Mouse (Mus musculus): Measurements from ENCODE around the gene Myocd. TPM values are rescaled to one million over a fixed set of nuclear protein-coding genes. Genes with fewer than 3 reads are reported as not detected.

The Myocd gene
- polyA plus RNA-seq, 2 experiments from 2014 or later, result not detected

DNA sequence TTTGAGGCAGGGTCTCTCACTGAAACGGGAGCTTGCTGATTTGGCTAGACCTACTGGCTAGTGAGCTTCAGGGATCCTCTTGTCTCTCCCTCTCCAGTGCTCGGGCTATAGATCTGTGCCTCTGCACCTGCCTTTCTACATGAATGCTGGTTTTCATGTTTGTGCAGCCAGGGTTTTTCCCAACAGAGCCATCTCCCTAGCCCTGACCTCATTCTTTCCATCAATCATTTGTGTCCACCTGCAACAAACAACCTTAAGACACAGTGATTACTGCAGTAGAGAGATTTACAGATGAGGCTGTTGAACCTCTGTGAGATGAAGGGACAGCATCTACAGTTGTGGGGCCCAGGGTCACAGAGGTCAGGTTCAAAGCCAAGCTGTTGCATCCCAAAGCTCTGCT lies 56.0 kb downstream of the Myocd start:
- no peak for ATAC-seq

DNA sequence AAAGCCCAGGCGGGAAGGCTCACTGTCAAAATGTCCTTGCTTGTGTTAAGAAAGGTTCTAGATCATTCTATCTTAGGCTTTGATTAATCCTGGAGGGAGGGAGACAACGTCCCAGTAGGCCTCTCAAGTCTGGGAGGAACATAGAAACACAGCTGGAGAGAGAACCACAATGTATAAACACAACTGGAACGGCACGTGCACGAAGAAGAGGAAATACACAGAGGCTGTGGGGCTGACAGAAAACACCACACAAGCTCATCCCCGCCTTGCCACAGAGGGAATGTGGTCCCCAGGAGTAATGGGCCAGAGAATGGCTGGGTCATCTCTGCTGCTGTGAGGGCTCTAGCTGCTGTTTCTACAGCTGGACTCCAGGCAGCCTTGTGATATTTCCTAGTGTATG lies 58.1 kb downstream of the Myocd start:
- ATAC-seq, result no peak

DNA sequence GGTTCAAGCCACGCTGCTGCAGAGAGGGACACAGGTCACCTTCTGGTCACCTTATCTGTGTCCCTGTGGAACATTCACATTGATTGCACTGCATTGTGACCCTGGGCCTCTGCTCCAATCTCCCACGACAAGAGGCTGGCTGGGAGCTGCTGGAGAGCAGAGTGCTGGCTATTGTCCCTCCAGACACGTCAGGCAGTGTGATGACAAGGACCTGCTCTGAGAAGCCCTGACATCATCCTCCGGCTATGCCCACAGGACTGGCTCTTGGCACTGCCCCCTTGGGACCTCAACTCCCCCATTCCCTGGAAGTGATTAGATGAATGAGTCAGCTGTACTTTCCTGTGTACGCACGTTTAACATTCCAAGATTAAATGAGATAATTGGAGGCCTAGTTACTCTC lies 60.3 kb downstream of the Myocd start:
- no peak for ATAC-seq

DNA sequence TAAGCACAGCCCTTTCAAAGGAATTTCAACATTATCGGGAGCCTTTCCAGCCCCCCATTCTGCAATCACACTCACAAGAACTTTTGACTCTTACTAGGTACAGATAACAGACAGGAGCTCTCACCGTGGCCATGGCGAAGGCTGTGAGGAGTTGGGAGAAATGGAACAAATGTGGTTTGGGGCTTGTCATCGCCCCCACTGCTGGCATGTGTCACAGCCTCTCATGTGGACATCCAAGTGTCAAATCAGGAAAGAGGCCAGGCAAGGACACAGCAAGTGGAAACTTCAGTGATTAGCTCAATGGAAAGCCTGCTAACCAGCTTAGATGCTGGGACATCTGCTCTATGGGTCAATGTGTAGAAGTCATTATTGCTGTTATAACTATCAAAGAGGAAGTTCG lies 64.5 kb downstream of the Myocd start:
- no peak for ATAC-seq

DNA sequence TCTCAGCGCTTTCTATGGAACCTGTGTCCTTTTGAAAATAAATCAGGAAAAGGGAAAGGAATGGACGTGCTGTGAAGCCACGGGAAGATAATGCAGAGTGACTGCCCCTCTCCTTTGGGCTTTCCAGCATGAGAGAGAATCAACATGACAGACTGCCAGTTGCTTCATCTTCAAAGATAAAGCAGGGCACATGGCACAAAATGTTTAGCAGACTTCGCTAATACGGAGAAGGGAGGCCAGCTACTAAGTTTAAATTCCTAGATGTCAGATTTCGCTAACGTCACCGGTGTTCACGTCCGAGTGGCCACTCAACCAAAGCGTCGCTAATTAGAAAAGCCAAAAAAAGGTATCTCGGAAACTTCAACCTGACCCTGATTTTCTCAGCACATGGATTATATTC lies 65.1 kb downstream of the Myocd start:
- no peak for ATAC-seq

DNA sequence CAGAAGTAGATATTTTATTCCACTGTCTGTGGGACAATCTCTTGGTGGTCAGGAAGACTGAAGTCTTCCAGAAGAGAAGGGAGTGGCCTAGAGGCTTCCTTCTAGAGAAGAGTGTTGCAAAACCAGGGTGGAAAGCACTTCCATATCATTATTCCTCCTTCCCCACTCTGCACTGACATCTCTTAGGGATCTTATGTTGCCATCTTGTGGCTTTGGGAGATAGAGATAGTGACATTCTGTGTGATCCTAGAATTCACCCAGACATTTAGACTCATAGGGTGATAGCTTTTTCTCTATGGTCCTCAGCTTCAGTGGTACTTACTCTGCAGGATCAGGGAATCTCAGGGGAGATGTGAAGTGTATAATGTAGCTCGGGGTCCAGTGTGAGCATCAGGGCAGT lies 66.8 kb downstream of the Myocd start:
- no peak for ATAC-seq

DNA sequence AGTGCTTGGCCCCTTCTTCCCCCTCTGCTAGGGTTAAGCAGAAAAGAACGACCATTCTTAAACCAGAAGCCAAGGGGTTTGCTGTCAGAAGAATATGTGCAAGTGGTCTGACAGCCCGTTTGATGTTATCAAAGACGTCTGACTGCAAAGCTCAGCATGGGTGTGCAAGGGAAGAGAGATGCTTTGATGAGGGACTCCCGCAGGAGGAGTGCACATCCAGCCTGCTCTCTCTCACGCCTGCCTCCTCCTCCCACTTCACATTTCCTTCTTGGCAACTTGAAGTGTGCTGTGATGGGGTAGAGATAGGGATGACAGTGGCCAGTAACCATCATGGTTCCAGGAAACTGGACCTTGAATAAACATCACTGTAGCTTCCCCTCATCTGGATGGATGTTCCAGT lies 67.6 kb downstream of the Myocd start:
- no peak for ATAC-seq

DNA sequence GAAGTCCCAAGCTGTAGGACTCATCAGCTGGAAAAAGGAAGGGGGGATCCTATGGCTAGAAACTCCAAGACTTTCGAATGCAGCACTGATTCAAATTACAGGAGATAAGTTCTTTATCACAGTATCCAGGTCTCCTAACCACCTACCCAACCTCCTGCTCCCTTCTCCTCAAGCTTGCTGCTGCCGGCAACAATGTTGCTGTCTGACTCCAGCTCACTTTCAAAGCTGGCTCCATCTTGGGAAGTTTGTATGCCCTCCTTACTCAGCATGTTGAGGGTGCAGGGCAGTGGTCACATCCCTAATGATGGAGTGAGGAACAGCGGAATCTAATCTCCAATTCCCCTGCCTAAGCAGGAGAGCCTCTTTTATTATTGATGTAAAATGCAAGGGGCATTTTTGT lies 71.8 kb downstream of the Myocd start:
- ATAC-seq, result no peak

DNA sequence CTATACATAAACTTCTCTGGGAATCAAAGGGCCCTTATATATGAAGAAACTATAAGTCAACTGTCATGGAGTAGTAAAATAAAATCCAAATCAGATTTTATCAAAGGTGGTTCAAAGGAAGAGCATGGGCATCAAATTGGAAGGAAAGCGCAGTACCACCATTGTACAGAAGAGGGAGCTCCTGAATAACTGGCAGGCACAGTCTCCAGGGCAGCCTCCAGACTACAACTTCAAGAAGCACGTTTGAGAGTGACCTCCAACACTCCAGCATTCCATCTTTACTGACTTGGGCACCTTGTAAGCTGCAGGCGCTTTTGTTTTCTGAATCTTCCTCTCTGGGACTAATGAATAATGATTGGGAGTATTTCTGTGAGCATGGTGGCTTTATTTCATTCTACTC lies 72.5 kb downstream of the Myocd start:
- no peak for ATAC-seq

DNA sequence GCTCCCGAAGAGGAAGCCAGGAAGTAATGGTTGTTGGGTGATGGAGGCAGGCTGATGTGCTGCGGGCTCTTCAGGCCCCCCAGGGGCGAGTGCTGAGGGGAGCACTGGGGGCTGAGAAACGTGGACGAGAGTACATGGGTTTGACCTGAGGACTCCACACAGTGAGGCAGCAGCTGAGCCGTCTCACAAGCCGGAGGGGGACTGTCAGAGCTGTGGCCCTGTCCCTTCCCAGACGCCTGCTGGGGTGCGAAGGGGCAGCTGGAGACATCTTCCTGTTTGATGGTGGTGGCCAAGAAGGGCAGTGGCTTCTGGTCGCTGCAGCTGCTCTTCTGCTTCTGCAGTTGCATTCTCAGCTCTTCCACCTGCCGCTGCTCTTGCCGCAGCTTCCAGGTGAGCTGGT lies 82.8 kb downstream of the Myocd start:
- no peak for ATAC-seq

DNA sequence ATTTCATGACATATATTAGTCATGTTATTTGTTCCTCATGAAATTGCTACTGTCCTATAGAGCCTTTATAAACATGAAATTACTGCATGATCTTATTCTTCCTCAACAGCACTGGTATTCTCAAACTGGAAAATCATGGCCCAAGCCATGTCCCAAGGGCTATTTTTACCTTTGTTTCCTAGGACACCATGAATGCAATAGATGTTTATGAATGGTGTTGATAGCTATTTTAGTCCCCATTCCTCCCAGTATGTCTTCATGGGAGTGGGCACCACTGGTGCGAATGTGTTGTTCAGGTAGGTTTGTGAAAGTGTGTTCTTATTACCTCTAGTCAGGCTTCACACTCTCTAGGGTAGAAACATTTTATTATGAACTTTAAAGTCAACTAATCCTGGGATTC lies 84.7 kb downstream of the Myocd start:
- no peak for ATAC-seq

DNA sequence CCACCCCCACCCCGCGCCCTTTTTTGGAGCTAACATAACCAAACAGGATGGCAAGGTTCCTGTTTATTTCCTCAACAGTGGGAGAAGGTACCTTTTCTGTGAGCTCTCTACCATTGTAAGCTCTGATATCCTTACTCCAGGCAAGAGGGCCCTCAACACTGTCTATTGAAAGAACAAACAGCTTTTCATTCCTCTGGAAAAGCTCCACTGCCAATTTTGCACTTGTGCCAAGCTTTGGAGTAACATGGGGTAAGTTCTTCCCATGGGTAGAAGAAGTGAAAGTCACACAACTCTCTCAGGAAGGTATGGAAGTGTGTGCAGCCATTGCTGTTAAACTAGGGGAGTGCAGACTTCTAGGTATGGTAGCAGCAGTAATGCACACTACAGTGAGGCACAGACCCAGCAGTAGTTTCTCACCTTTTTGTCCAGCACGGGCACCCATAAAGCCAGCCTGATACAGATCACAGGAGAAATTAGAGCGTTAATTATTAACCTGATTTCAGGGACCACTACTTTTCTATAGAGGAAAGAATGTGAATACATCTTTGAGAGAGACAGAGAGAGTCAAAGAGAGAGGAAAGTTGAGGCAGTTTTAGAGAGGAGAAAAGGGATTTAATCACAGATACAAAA lies 99.6 kb downstream of the Myocd start:
- ATAC-seq, result no peak

DNA sequence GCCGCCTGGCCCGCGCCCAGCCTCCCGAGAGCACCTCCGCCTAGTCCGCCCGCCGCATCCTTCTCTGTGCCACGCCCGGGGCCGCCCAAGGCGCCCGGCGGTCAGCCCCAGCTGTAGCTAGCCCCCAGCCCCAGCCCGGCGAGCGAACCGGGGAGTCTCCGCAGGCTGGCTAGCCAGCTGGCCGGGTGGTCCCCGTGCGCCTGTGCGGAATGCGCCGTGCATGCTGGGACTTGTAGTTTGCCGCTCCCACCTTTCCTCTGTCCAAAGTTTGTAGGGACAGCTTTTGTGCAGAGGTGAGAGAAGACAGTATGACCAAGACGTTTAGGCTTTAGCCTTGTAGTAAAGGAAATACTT lies 107.0 kb downstream of the Myocd start, which contains the start of gene Arhgap44:
TSS of gene Arhgap44 (minus strand) at position 195 of the 354 bp plus-strand sequence.
- ATAC-seq, result no peak

DNA sequence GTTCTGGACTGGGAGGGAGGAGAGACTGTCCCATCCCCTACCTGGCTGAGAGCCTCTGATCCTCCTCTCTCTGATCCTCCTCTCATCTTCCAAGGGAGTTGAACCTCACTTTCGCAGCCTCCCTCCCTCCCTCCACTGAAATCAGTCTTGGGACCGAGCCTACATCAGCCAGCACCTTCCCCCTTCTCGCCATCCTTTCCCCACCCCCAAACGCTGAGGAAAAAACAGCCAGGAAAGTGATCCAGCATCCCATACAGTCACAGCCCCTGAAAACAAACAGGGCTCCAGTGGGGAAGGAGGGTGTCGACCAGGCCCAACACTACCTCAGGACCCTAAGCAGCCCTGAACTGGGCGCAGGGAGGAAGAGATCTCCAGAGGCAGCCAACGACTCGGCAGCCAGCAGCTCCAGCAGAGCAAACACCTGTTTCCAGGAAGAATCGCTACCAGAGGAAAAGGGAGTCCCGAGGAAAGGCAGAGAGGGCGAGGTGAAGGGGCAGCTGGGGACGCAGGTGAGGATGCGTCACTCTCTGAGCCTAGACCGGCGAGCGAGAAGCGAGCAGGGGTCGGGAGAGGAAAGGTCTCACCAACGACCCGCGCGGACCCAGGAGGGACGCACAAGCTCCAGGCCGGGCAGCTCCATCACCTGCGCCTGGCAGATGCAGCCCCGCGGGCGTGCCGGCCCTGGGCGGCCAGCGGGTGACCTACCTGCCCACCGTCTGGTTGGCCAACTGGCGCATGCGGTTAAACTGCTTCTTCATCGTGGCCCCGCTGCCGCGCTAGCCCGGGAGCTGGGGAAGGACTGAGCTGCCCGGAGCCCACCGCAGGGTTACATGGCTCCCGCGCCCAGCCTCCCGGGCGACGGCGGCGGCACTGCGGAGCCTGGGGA lies 107.7 kb downstream of the Myocd start:
- no peak for ATAC-seq

DNA sequence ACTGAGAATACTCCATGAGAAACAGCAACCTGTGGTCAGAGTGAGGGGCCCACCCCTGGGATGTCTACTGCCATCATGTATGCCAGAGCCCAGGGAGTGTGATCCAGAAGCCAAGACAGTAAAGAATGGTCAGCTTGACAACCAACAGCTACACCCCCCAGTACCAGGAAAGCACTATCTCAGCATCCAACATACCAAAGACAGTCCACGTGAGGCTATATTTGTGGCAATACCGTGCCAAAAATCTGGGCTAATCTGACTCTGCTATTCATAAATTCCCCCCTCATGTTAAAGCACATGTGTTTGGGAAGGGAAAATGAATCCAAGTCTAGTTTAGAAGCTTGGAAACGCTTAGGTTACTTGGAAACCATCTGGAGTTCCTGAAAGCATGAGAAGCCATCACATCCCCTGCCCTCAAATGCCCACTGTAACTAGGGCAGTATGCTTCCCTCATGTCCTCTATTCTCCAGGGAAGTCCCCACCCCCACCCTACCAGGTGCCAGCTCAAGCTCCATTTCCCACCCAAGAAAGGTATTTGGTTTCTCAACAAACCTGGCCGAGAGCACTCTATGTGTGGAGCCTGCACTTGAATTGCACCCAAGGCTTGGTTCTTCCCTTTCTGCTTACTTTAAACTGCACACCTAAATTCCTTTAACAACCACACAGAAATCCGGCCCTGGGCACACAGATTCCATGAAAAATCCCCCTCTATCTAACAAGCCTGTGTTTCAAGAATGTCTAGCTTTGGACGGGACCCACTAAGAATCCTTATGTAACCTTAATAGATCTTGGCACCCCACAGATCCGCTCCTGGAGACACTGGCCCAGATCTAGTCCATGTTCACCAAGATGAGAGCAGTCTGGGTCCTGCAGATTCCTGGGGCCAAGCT lies 108.6 kb downstream of the Myocd start:
- no peak for ATAC-seq

DNA sequence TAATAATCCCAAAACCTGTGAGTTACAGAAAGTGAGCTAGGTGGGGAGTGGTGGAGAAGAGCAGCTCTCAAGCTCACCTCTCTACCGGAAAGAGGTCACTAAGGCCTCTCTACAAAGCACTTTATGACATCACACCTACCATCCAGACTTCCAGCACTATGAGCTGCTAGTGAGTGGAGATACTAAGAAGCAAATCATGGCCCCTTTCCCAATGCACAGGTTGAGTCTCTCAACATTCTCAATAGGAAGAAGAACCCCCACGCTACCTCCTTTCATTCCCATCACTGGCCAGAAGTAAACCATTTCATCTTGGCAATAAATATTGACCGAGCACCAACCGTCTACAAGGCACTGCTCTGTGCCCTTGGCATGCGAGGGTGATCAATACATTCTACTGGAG lies 110.0 kb downstream of the Myocd start, which contains the start of gene 1700086D15Rik:
TSS of gene 1700086D15Rik (minus strand) at position 101 of the 400 bp plus-strand sequence.
- no peak for ATAC-seq

DNA sequence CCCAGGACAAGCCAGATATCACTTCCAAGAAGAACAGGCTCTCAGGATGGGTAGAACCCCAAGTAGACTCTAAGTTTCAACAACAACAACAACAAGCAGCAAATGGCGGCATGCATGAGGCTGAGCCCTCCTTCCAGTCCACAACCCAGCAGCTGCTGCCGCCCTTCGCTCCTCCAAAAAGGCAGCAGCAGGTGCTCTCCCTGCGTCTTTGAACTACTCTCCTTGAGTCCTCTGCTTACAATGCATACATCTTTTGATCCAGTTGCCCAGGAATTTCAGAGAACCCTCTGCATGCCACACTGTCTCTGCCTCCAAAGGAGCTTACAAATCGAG lies 111.2 kb downstream of the Myocd start:
- no peak for ATAC-seq

DNA sequence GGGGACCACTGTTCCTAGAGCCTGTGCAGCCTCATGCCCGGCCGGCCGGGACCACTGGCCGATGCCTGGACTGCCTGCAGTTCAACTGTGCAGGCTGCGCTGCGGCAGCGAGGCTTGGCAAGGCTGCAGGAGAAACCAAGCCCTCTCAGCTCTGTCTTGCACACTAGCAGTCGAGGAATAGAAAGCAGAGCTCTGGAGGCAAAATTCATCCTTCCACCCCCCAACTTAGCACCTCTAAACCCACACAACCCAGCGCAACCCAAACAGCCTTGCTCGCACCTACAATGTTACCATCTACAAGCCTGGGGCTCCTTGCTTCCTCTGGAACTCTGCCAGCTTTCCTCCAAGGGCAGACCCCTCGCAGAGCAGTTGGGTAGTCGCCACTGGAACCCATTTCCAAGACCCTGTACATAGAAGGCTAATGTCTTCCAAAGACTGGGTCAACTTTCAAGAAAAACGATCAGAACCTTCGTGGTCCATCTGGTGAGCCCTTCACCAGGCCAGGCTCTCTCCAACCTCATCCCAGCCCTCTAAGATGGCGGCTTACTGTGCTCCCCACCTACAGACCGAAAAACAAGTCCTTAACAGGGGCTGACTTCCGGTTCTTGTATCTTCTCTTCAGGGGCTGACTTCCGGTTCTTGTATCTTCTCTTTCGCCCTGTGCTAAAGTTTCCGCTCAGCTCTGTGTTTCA lies 111.7 kb downstream of the Myocd start:
- ATAC-seq, result no peak

DNA sequence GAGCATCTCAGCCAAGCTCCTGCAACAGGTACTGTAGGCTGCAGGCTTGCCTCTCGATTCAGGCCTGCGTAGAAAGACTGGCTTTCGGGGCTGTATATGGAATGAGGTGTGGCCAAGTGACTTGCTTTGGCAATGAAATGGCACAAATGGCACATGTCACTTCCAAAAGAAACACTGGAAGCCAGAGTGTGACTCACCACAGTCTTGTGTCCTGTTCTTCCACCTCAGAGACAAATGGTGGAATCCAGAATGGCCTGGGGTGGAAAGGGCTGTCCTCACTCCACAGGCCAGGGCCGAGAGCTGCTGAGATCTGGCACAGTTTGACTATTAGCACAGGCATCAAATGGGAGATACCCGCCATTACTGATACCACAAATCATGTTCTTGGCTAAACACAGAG lies 116.8 kb downstream of the Myocd start:
- ATAC-seq, result no peak

DNA sequence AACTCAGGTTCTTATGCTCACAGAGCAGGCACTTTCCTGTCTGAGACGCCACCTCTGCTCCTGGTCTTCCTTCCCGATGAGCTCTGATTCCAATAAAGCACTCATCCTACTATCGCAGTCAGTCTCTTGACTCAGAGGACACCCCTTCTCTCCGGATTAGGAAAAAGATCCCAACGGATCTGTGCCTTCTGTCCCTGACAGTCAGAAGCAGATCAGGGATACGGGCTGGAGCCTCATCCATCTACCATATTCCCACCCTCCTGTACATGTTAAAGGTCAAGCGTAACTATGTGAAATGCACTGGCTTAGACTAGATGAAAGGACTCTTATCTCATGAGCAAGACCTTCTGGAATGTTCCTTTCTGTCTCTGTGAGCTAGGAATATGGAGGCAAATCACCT lies 121.3 kb downstream of the Myocd start:
- no peak for ATAC-seq

DNA sequence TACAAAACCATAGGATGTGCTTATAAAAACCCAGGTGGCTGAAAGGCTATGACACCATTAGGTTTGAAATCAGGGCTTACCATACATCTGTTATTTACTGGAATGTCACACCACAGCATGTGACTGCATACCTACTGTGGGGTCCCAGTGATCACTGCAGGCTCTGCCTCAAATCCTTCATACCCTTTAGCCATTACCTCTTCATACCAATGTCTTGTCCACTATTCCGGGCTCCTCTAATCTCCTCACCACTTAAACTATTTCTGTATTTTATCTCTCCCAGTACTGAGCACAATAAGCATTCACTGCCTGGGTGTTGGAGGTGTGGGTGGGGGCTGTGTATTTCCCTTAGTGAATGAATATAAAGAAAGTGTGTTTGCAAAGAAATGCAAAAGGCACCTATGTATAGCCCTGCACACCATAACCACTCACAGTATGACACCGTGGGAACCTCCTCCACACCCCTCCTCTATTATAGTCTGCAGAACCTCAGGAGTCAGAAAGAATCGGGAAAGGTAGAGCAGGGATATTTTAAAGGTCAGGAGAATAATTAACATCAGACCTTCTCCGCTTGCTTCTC lies 126.9 kb downstream of the Myocd start:
- ATAC-seq, result no peak

DNA sequence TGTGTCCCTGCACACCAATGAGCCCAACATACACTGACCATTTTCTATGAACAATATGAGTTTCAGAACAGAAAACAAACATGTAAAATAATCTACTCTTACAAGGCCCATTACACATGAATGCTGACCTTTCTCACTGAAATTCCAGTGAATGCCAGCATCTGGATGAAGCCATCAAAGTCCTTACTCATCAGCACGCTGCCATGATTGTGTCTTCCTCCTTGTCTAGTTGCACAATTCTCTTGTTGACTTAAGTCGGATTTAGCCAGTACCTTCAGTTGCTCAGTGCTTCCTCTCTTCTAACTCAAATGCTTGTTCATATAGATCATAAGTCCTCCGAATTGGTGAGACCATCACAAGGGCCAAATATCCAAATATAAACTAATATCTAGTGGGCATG lies 130.8 kb downstream of the Myocd start:
- ATAC-seq, result no peak
